Mouse (Mus musculus): Measurements from ENCODE around the gene Zranb3. TPM values are rescaled to one million over a fixed set of nuclear protein-coding genes. Genes with fewer than 3 reads are reported as not detected.

Gene Zranb3
- polyA plus RNA-seq, 1 experiment from 2014 or later: 4.8 TPM

DNA sequence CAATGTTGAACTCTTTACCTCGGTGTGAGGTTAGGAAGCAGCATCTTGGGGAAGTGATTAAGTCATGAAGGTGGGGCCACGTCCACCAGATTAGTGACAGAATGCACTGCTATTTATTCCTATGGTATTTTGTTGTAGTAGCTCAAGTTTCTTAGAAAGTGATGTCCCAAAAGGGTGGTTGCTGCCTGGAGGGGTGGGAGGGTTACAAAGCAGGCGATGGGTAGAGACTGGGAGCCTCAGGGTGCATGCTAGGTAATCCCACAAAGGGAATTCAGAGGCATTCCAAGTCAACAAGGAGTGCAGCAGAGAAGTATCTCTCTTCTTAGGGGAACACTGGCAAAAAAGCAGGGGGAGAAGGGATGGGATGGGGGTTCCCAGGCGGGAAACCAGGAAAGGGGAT, 113.5 kb downstream of the Zranb3 start:
- 77% methylated on average over 4 of the region's 4 CpGs for WGBS
- no peak overlapping the region for H3K9ac ChIP-seq (replicated peaks; ENCODE audit: low read length)
- H3K4me3 ChIP-seq (replicated peaks; ENCODE audit: low read depth, low read length): no peak overlapping the region
- no peaks in the 10 kb centered on the region for H3K9me3 ChIP-seq (ENCODE audit: control insufficient read depth, low read length)
- no peak overlapping the region; the same call in 1 of the 2 replicates for H3K27ac ChIP-seq (replicated peaks; ENCODE audit: low read depth, low read length)
- no peak overlapping the region for H3K4me2 ChIP-seq (ENCODE audit: low read length)
- no peaks in the 10 kb centered on the region for H3K27me3 ChIP-seq (ENCODE audit: control insufficient read depth, insufficient read depth, low read length)
- ATAC-seq (ENCODE audit: low FRiP score, low TSS enrichment) (no peak), DNase-seq (no peak)
- H3K4me1 ChIP-seq (ENCODE audit: control insufficient read depth, insufficient read depth, low read length): 0 out of 2 replicates have a peak, but pooled peaks cover 4% of the 10 kb centered on the region
- H3K36me3 ChIP-seq (ENCODE audit: control insufficient read depth, insufficient read depth, low read length): no peaks in the 10 kb centered on the region

DNA sequence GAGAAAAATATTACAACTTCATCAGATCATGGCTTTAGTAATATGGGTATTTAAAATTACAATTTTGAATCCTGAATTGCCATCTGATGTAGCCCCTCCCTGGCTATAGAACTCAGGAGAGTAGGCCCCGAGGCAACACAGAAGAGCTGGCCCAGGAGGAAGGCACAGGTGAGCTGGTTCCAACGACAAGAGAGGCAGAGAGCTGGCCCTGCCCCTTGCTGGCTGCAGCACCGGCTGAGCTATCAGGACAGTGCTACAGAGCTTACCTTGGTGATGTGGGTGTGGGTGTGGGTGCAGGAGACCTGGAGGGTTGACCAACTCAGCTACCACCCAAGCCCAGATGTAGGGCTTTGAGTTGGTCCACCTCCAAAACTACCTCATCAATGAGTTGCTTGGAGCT, 114.6 kb downstream of the Zranb3 start:
- no peaks in the 10 kb centered on the region for H3K36me3 ChIP-seq (ENCODE audit: control insufficient read depth, insufficient read depth, low read length)
- DNase-seq: no peak
- H3K4me3 ChIP-seq (replicated peaks; ENCODE audit: low read depth, low read length): no peak overlapping the region
- H3K4me2 ChIP-seq (ENCODE audit: low read length): no peak overlapping the region
- no peak overlapping the region for H3K27ac ChIP-seq (replicated peaks; ENCODE audit: low read depth, low read length)
- 0 out of 2 replicates have a peak, but pooled peaks cover 4% of the 10 kb centered on the region for H3K4me1 ChIP-seq (ENCODE audit: control insufficient read depth, insufficient read depth, low read length)
- no peak for ATAC-seq (ENCODE audit: low FRiP score, low TSS enrichment)
- no peaks in the 10 kb centered on the region for H3K9me3 ChIP-seq (ENCODE audit: control insufficient read depth, low read length)
- 85% methylated on average over 3 of the region's 3 CpGs for WGBS
- H3K27me3 ChIP-seq (ENCODE audit: control insufficient read depth, insufficient read depth, low read length): no peaks in the 10 kb centered on the region
- no peak overlapping the region for H3K9ac ChIP-seq (replicated peaks; ENCODE audit: low read length)

DNA sequence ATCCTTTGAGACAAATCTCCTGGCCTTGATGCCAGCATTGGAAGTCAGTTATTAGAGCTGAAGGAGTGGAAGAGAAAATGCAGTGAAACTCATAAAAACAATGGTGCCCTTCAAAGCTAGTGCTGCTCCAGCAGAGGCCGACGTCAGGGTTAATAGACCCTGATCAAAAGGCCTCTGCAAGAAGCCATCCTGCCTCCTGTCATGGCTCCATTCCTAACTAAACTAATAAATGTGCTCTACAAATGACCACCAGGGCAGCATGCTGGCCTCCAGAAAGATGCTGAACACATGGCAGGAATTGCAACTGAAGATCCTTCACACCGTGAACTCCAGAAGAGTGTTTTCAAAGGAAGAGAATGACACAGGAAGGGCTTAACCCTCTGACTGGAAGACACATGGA, 117.5 kb downstream of the Zranb3 start:
- H3K27me3 ChIP-seq (ENCODE audit: control insufficient read depth, insufficient read depth, low read length): no peaks in the 10 kb centered on the region
- no peak overlapping the region for H3K4me3 ChIP-seq (replicated peaks; ENCODE audit: low read depth, low read length)
- no peak overlapping the region for H3K27ac ChIP-seq (replicated peaks; ENCODE audit: low read depth, low read length)
- H3K4me2 ChIP-seq (ENCODE audit: low read length): no peak overlapping the region
- no peak for ATAC-seq (ENCODE audit: low FRiP score, low TSS enrichment)
- no peaks in the 10 kb centered on the region for H3K9me3 ChIP-seq (ENCODE audit: control insufficient read depth, low read length)
- WGBS: 44% methylated on average over 3 of the region's 3 CpGs
- H3K36me3 ChIP-seq (ENCODE audit: control insufficient read depth, insufficient read depth, low read length): no peaks in the 10 kb centered on the region
- 0 out of 2 replicates have a peak, but pooled peaks cover 2% of the 10 kb centered on the region for H3K4me1 ChIP-seq (ENCODE audit: control insufficient read depth, insufficient read depth, low read length)
- DNase-seq: no peak
- H3K9ac ChIP-seq (replicated peaks; ENCODE audit: low read length): no peak overlapping the region

DNA sequence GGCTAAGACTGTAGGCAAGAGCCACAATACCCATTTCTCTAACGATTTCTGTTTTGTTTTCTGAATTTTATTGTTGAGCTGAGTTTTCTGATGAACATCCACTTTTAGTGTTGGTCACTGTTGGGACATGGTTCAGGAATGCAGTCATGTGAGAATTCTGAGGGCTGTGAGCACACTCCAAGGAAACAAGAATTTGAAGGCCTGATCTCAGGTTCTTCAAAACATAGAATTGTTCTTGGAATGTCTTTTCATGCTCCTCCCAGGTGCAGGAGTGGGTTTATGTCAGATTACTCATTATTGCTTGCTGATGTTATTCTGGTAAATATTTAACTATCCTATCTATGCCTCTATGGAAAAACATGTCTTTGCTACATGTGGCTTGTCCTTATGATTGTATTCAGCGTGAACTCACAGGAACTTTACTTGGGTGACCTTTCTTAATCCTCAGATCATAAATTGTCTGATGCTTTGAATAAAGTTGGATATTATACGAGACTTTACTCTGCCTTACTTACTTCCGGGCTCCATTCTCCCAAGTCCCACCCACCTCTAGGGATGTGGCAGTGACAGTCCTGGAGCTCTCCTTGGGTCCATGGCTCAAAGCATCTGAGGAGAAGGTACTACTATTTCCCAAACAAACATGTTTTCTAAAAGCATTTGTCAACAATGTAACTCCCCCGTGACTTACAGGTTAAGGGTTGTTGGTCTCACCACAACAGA, 119.4 kb downstream of the Zranb3 start:
- no peaks in the 10 kb centered on the region for H3K27me3 ChIP-seq (ENCODE audit: control insufficient read depth, insufficient read depth, low read length)
- DNase-seq: no peak
- H3K4me2 ChIP-seq (ENCODE audit: low read length): no peak overlapping the region
- H3K36me3 ChIP-seq (ENCODE audit: control insufficient read depth, insufficient read depth, low read length): no peaks in the 10 kb centered on the region
- WGBS: 96% methylated on average over 5 of the region's 5 CpGs
- no peak overlapping the region for H3K9ac ChIP-seq (replicated peaks; ENCODE audit: low read length)
- no peak for ATAC-seq (ENCODE audit: low FRiP score, low TSS enrichment)
- no peaks in the 10 kb centered on the region for H3K9me3 ChIP-seq (ENCODE audit: control insufficient read depth, low read length)
- H3K4me3 ChIP-seq (replicated peaks; ENCODE audit: low read depth, low read length): no peak overlapping the region
- no peaks in the 10 kb centered on the region for H3K4me1 ChIP-seq (ENCODE audit: control insufficient read depth, insufficient read depth, low read length)
- H3K27ac ChIP-seq (replicated peaks; ENCODE audit: low read depth, low read length): no peak overlapping the region

DNA sequence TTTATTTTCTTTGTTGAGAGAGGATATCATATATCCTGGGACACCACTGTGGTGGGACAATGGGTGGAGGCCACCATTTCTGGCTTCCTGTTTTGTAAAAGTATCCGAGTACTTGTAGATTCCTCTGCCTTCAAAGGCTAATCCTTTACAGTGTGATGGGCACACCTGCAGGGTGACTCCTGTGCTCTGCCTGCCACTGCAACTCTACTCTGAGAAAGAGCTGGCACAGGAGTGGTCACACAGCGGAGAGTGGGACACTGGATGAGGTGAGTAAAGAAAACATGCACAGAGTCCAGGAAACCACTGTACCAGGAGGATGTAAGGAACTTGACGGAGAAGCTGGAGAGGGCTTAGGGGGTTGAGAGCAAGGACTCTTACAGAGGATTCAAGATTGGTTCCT, 120.6 kb downstream of the Zranb3 start:
- Histone ChIP-seq H3K4me2 (ENCODE audit: low read length) (no peak overlapping the region), H3K36me3 (ENCODE audit: control insufficient read depth, insufficient read depth, low read length) (no peaks in the 10 kb centered on the region), H3K27ac (replicated peaks; ENCODE audit: low read depth, low read length) (no peak overlapping the region), H3K4me3 (replicated peaks; ENCODE audit: low read depth, low read length) (no peak overlapping the region), H3K9me3 (ENCODE audit: control insufficient read depth, low read length) (no peaks in the 10 kb centered on the region), H3K4me1 (ENCODE audit: control insufficient read depth, insufficient read depth, low read length) (no peaks in the 10 kb centered on the region), H3K9ac (replicated peaks; ENCODE audit: low read length) (no peak overlapping the region), H3K27me3 (ENCODE audit: control insufficient read depth, insufficient read depth, low read length) (no peaks in the 10 kb centered on the region)
- 88% methylated on average over 3 of the region's 3 CpGs for WGBS
- no peak for DNase-seq
- ATAC-seq (ENCODE audit: low FRiP score, low TSS enrichment): no peak

DNA sequence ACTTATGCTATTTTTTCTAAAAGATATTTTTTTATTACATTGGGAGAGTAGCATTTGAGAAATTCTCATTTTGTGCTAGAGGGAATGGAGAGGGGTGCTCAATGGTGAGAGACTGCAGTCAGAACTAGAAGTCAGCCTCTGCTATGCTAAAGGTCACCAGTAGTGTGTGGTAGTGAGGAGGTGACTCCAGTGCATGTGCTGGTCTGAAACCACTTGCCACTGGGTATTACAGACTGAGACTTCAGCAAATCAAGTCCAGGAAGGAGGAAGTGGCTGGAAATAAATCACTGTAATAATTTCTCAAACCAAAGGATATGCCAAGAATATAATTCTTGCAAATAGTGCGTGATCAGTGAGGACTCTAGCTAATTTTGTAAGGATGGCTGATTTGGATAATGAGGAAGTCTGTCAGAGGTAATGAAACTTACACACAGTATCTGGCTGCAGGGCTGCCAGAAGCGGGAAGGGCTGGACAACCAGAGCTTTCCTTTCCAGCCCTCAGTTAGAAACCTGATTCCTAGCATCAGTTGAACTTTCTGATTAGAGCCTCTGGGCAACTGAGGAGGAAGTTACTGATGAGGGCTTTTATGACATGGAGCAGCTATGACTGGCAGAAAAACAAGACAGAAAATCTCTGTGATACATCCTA, 121.8 kb downstream of the Zranb3 start:
- 86% methylated on average over 2 of the region's 2 CpGs for WGBS
- Histone ChIP-seq H3K4me1 (ENCODE audit: control insufficient read depth, insufficient read depth, low read length) (no peaks in the 10 kb centered on the region), H3K27me3 (ENCODE audit: control insufficient read depth, insufficient read depth, low read length) (no peaks in the 10 kb centered on the region), H3K27ac (replicated peaks; ENCODE audit: low read depth, low read length) (no peak overlapping the region), H3K4me2 (ENCODE audit: low read length) (no peak overlapping the region), H3K9ac (replicated peaks; ENCODE audit: low read length) (no peak overlapping the region), H3K9me3 (ENCODE audit: control insufficient read depth, low read length) (no peaks in the 10 kb centered on the region), H3K36me3 (ENCODE audit: control insufficient read depth, insufficient read depth, low read length) (no peaks in the 10 kb centered on the region), H3K4me3 (replicated peaks; ENCODE audit: low read depth, low read length) (no peak overlapping the region)
- DNase-seq (no peak), ATAC-seq (ENCODE audit: low FRiP score, low TSS enrichment) (no peak)

DNA sequence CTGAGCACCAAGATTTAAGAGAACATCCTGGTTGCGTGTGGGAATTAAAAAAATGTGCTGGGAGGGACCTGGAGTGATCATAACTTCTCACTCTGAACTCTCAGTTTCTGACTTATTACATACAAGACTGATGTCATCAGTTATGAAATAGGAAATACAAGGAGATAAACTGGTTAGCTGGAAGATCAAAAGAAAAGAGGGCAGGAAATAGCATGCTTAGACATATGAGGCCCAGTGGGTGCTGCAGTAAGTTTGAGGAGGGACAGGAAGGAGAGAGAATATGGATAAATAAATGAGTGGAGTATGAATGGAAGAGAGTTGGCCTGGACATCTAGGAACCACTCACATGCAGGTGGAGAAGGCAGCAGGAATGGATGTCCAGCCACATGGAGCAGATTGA, 124.7 kb downstream of the Zranb3 start:
- Histone ChIP-seq H3K4me2 (ENCODE audit: low read length) (no peak overlapping the region), H3K4me3 (replicated peaks; ENCODE audit: low read depth, low read length) (no peak overlapping the region), H3K9me3 (ENCODE audit: control insufficient read depth, low read length) (no peaks in the 10 kb centered on the region), H3K27ac (replicated peaks; ENCODE audit: low read depth, low read length) (no peak overlapping the region), H3K4me1 (ENCODE audit: control insufficient read depth, insufficient read depth, low read length) (no peaks in the 10 kb centered on the region), H3K36me3 (ENCODE audit: control insufficient read depth, insufficient read depth, low read length) (no peaks in the 10 kb centered on the region), H3K9ac (replicated peaks; ENCODE audit: low read length) (no peak overlapping the region), H3K27me3 (ENCODE audit: control insufficient read depth, insufficient read depth, low read length) (no peaks in the 10 kb centered on the region)
- DNase-seq (no peak), ATAC-seq (ENCODE audit: low FRiP score, low TSS enrichment) (no peak)
- 92% methylated on average over 1 of the region's 1 CpGs for WGBS

DNA sequence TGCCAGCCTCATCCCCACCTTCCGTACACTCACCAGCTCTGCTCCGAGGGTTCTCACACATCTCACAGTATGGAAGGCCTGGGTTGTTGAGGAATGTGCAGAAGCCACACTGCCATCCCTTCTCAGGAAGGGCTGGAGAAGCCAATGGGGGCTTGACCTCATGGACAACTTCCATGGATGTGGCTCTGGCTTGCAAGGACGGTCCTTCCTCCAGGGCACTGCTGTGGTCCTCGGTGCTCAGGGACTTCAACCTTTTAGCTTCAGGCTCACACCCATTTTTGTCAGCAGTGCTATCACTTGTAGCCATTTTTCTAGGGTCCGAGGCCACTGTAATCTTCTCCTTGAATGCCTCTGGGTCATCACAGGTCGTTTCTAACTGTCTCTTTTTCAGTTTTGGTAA, 126.7 kb downstream of the Zranb3 start:
- no peak for ATAC-seq (ENCODE audit: low FRiP score, low TSS enrichment)

DNA sequence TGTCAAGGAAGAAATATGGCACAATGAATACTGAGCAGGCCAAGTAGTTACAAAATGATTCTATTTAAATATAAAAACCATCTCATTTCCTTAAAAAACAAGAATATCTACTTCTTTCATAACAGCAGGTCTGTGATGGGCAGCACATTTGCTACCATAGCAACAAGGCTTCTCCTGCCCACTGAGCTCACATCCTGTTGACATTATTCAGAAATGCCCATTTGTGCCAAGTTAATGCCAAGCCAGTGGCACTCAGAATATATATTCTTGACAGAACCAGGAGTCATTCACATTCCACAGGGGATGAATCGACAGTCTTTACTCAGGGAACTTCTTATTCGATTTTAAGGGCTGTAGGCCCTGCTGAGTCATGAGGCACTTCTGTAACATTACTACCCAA, 127.2 kb downstream of the Zranb3 start:
- 88% methylated on average over 2 of the region's 2 CpGs for WGBS
- H3K27me3 ChIP-seq (ENCODE audit: control insufficient read depth, insufficient read depth, low read length): no peaks in the 10 kb centered on the region
- ATAC-seq (ENCODE audit: low FRiP score, low TSS enrichment) (no peak), DNase-seq (no peak)
- H3K4me2 ChIP-seq (ENCODE audit: low read length): no peak overlapping the region
- H3K4me1 ChIP-seq (ENCODE audit: control insufficient read depth, insufficient read depth, low read length): no peaks in the 10 kb centered on the region
- H3K4me3 ChIP-seq (replicated peaks; ENCODE audit: low read depth, low read length): no peak overlapping the region
- no peak overlapping the region for H3K27ac ChIP-seq (replicated peaks; ENCODE audit: low read depth, low read length)
- H3K9ac ChIP-seq (replicated peaks; ENCODE audit: low read length): no peak overlapping the region
- no peaks in the 10 kb centered on the region for H3K36me3 ChIP-seq (ENCODE audit: control insufficient read depth, insufficient read depth, low read length)
- H3K9me3 ChIP-seq (ENCODE audit: control insufficient read depth, low read length): no peaks in the 10 kb centered on the region

More for the DNA sequence above, 126.7 kb downstream of the Zranb3 start:
- no peaks in the 10 kb centered on the region for H3K4me1 ChIP-seq (ENCODE audit: control insufficient read depth, insufficient read depth, low read length)
- no peak overlapping the region for H3K4me3 ChIP-seq (replicated peaks; ENCODE audit: low read depth, low read length)
- no peaks in the 10 kb centered on the region for H3K9me3 ChIP-seq (ENCODE audit: control insufficient read depth, low read length)
- H3K27ac ChIP-seq (replicated peaks; ENCODE audit: low read depth, low read length): no peak overlapping the region
- DNase-seq: no peak
- WGBS: 92% methylated on average over 6 of the region's 6 CpGs
- H3K4me2 ChIP-seq (ENCODE audit: low read length): no peak overlapping the region
- H3K9ac ChIP-seq (replicated peaks; ENCODE audit: low read length): no peak overlapping the region
- H3K27me3 ChIP-seq (ENCODE audit: control insufficient read depth, insufficient read depth, low read length): no peaks in the 10 kb centered on the region
- no peaks in the 10 kb centered on the region for H3K36me3 ChIP-seq (ENCODE audit: control insufficient read depth, insufficient read depth, low read length)
